Mouse (Mus musculus) CD4-positive, CD25-positive, alpha-beta regulatory T cell, adult 2 months (primary cell): ENCODE measurements around the gene Aox2.
A peak's percentile ranks its signal among the peaks of the same experiment; 100 is the strongest.

ENCODE experiments used
- DNase-seq: peaks from one replicate; pipeline ENCODE4 v3.0.0-alpha.2; 2012; ENCODE audit warnings: low read depth, low spot score

The Aox2 gene

DNA sequence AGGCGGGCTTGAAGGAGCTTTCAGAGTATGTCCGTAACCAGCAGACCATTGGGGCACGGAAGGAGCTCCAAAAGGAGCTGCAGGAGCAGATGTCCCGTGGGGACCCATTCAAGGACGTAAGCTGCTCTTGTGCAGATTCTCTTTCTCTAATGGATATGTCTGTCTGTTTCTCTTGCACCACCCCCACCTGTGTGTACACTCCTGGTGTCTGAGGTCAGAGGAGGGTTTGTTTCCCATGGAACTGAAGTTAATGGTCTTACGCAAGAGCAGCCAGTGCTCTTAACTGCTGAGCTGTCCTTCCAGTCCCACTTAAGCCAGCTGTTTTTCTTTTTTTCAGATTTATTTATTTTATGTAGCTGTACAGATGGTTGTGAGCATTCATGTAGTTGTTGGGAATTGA lies 123.3 kb downstream of the Aox2 start:
- no peak for DNase-seq

DNA sequence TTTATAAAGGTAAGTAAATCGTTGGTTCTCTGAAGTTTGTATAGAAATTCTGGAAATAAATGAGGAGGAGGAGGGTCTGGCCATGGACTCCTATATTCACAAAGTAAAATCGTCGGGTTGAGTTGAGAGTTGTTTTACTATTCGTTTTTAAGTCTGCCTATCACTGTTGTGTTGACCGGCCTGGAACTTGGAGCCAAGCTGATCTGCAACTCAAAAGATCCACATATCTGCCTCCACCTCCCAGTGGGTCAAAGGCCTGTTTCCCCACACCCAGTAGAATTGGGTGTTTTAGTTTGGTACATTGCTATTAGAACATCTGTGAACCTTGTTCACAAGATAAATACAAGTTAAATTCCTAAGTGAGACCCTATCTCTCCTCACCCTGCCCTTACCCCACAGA lies 125.6 kb downstream of the Aox2 start:
- DNase-seq = no peak

DNA sequence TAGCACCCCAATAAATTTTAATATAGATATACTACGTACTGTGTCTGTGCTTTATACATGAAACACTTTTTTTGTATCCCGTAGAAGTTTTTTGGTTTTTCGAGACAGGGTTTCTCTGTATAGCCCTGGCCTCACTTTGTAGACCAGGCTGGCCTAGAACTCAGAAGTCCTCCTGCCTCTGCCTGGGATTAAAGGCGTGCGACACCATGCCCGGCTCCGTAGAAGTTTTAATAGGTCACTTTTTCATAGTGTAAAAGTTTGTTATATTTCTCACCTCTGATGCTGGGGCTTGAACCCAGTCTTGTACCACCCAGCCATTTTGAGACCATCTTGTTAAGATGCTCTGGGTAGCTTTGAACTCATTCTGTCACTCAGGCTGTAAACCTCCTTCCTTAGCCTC lies 129.2 kb downstream of the Aox2 start:
- no peak for DNase-seq

DNA sequence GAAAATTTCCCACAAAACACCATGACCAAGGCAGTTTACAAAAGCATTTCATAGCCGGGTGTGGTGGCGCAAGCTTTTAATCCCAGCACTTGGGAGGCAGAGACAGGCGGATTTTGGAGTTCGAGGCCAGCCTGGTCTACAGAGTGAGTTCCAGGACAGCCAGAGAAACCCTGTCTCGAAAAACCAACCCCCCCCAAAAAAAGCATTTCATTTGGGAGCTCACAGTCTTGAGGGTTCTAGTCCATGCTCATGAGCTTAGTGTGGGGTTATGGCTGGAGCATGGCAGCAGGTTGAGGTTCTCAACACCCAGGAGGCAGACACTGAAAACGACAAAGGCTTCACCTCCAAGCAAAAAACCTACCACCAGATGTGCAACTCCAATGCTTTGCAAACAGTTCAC lies 130.0 kb downstream of the Aox2 start:
- no peak for DNase-seq

DNA sequence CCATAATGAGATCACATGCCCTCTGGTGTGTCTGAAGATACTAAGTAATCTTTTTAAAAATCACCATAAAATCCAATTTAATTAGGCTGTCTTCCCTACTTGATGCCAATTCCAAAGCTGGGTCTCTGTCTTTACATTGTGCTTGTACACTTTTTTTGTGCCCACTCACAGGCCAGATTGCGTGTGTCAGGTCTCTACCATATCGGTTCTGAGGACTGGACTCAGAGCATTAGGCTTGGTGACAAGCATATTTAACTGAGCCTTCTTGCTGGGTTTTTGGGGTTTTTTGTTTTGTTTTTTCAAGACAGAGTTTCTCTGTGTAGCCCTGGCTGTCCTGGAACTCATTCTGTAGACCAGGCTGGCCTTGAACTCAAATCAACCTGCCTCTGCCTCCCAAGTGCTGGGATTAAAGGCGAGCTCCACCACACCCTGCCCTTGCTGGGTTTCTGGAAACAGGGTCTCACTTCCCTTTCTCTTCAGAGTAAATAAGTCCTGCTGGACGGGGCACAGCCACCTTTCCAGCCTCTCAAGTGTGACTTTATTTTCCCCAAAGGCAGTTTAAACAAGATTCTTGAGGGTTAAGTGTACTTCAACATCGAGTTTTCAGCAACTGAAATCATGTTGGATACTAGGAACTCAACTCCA lies 131.5 kb downstream of the Aox2 start:
- no peak for DNase-seq

DNA sequence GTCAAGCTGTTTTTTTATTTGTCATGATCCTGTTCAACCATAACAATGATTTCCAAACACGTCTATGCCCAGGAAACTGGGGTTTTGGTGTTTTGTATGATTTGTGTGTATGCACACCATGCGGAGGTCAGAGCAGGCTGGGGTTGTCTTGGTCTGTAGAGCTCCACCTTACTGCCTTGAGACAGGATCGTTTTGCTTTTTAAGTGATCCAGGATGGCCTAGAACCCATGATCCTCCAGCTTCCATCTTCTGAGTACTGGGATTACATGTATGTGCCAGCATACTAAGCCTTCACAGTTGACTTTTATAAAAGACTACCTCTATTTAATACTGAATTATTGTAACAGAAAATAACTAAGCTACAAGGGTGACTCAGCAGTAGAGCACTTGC lies 132.1 kb downstream of the Aox2 start:
- no peak for DNase-seq

DNA sequence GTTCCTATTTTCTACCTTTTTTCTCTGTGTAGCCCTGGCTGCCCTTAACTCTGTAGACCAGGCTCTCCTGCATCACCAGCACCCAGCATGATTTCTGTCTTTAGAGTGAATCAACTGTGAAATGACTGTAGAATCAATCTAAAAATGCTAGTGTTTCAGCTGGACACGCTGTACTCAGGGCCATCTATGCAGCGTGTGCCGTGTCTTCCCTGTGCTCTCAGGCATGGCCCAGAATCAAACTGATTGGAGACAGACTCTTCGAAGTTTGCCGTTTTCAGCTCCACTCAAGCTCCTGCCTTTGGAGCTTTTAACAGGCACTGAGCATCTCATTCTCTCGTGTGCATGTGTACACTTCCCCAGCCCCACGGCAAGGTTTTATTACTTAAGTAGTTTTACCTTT lies 132.7 kb downstream of the Aox2 start:
- DNase-seq = no peak

DNA sequence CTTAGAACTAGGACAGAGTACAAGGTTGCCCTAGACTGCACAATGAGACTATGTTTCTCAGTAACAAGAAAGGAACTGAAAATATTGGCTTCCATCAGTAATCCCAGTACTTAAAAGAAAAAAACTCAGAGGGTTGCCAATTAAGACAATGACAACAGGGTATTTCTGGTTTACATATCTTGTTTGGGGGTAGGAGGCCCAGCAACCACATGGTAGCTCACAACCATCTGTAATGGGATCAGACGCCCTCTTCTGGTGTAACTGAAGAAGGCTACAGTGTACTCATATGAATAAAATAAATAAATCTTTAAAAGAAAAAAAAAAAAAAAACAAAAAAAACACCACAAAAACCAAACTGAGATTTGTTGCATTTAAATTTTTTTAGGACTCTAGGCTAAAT lies 137.3 kb downstream of the Aox2 start:
- peak; percentile 63 for DNase-seq

DNA sequence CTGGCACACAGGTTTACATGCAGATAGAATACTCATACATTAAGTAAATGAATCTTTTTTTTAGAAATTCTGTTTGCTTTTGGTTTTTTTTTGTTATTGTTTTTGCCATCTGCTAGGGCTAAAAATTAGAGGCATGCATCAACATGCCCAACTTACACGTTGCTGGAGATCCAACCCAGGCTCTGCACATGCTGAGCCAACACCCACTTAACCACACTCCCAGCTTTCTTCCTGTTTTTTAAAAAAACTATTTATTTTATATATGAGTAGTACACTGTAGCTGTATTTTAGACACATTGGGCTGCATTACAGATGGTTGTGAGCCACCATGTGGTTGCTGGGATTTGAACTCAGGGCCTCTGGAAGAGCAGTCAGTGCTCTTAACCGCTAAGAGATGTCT lies 137.9 kb downstream of the Aox2 start:
- no peak for DNase-seq

DNA sequence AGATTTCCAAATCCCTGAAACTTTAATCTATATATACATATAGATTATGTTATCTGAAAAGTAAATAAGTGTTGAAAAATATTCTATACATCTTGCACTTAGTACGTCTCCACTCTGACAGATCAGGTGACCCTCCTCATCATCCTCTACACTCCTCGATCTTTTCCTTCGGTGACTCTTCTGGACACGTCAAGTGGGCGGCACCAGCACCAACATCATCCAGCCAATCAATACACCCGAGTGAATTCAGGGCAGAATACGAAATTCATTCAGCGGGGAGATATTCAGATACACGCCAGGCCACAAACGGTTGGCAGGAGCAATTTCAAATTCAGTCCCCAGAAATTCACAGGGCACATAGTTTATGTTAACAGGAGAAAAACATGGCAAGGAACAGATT lies 141.9 kb downstream of the Aox2 start:
- no peak for DNase-seq

DNA sequence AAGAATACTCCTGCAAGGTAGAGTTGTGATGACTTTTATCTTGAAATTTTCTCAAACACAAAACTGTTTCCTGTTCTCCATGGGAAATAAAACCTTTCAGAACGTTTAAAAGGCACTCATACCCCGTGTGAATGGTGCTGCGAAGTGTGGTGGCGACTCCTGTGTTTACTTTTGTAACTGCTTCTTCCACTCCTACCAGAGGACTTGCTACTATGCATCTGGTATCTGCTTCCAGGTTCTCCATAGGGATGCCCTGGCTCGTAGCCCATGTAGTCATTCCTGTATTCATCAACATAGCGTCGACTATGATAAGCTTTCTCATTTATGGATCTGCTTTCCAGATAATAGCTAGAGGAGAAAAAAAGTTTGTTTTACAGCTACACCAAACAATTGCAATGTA lies 142.8 kb downstream of the Aox2 start:
- peak; percentile 54 for DNase-seq

DNA sequence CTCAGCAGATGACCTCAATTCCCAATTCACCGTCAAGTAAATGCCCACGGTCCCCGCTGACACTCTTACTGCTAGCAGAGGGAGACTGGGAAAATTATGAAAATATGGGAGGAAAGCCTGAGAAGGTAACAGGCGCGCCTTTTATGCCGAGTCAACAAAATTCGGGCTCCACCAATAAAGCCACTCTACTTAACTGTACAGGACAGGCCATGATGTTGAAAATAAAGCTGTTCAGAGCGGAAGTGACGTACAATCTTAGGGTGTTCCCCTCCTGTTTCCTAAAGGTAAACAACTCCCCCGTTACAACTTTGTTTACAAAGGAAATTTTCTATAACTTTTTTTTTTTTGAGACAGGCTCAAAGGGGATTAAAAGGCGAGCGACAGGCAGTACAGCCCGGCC lies 144.8 kb downstream of the Aox2 start:
- peak; percentile 91 for DNase-seq

DNA sequence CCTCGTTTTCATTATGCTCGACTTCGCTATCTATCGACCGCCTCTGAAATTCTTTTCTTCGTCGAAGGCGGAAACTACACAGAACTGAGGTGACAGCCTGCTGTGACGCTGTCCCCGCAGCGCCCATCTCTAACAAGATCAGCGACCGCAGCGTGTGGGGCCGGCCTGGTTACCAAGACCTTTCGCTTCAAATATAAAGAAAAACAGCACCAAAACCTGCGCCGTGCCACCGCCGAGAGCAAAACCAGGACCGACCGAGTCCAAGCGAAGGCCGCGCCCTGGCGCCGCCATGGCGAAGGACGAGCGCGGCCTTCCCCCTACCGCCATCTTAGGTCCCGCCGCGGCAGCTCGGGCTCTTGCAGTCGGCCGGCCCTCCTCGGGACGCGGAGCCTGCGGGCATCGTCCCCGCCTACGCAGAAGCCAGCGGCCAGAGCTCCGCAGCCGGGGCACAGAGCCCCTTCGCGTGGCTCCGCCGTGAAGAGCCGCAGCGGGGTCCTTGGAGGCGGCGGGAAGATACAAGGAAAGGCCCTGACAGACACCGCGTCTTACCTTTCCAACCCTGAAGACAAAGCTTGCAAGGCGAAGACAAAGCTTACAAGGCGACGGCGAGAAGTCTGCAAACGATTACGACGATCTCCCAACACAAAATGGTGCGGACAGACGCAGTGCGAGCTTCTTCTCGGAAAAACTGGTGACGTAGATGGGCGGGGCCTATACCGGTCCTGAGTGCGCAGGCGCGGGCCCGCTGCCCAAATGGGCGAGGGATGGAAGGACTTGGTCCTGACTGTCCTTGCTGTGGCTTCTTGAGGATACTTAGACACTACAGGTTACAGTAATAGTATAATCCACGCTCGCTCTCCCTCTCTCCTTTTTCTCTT lies 145.5 kb downstream of the Aox2 start, which contains the start of gene Clk1:
Clk1 (minus strand) TSS at position 696 of the 878 bp plus-strand sequence.
- DNase-seq = peak; percentile 96

DNA sequence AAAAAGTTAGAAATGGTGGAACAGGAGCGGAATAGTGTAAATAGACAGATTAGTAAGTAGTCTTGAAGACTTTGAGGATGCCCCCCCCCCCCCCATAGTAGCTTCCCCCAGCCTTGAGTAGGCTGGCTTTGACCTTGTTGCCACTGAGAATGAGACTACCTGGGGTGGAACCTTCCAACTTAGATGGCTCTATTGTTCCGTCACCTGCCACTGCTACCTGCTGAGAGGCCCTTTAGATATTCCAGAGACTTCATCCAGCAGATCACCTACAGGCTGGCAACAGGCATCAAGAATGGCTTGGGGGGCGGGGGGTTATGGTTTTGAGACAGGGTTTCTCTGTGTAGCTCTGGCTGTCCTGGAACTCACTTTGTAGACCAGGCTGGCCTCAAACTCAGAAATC lies 146.4 kb downstream of the Aox2 start:
- peak; percentile 13 for DNase-seq
